Mouse (Mus musculus) megakaryocyte, embryonic 14.5 days (primary cell): ENCODE measurements around the gene Tnc.

ENCODE experiments used
- FLI1 ChIP-seq: IDR thresholded peaks from 2 replicates; pipeline ENCODE4 v1.6.1; 2012; ENCODE audit warnings: low read length, inconsistent platforms, mixed read lengths
- GATA1 ChIP-seq: IDR thresholded peaks from 3 replicates; pipeline ENCODE4 v1.6.1; 2012; ENCODE audit warnings: mixed read lengths, low read length, inconsistent platforms, borderline replicate concordance

GRCm38 (mm10) chr4:63970925-63971324 lies 75.9 kb downstream of the Tnc start:
- TF ChIP-seq GATA1 (no peak), FLI1 (no peak)
